Mouse (Mus musculus) liver, adult 2 months (tissue): ENCODE measurements around the gene Olfr6. TPM values are rescaled to one million over a fixed set of nuclear protein-coding genes. Genes with fewer than 3 reads are reported as not detected.

Experiments used
- DNase-seq: peaks from one replicate; pipeline ENCODE4 v3.0.0-alpha.2; 2011; ENCODE audit warnings: low read depth, low spot score; ENCODE audit errors: extremely low read depth
- H3K27ac ChIP-seq: fragments of 200-500 bp; replicated peaks from 2 replicates; pipeline ENCODE4 v1.5.1; 2012; ENCODE audit warnings: low read depth, mild to moderate bottlenecking, control low read depth, inconsistent platforms, low read length; ENCODE audit not compliant: insufficient read depth
- H3K27me3 ChIP-seq: fragments of 200-500 bp; 2 replicates; pipeline ENCODE4 v1.6.1; 2012; ENCODE audit warnings: mild to moderate bottlenecking, moderate library complexity, low read length, inconsistent platforms; ENCODE audit not compliant: control insufficient read depth, insufficient read depth
- H3K36me3 ChIP-seq: fragments of 200-500 bp; 2 replicates; pipeline ENCODE4 v1.6.1; 2012; ENCODE audit warnings: low read length, inconsistent platforms; ENCODE audit not compliant: control insufficient read depth, insufficient read depth
- H3K4me1 ChIP-seq: fragments of 200-500 bp; 2 replicates; pipeline ENCODE4 v1.6.1; 2011; ENCODE audit warnings: low read length; ENCODE audit not compliant: control insufficient read depth, insufficient read depth
- H3K4me3 ChIP-seq: fragments of 200-500 bp; 2 replicates; pipeline ENCODE4 v1.5.1; 2011; ENCODE audit warnings: low read depth, mild to moderate bottlenecking, control low read depth, low read length, moderate library complexity; ENCODE audit not compliant: insufficient read depth
- H3K79me2 ChIP-seq: fragments of 200-500 bp; 2 replicates; pipeline ENCODE4 v1.6.1; 2012; ENCODE audit warnings: inconsistent platforms, mild to moderate bottlenecking, low read length, moderate library complexity; ENCODE audit not compliant: control insufficient read depth, insufficient read depth
- H3K9ac ChIP-seq: fragments of 200-500 bp; 2 replicates; pipeline ENCODE4 v1.6.1; 2012; ENCODE audit warnings: low read depth, mild to moderate bottlenecking, control low read depth, inconsistent platforms, low read length
- CTCF ChIP-seq: fragments of 200-500 bp; IDR thresholded peaks from 2 replicates; pipeline ENCODE4 v1.5.1; 2011; ENCODE audit warnings: low read depth, low read length, control low read depth
- POLR2A ChIP-seq: fragments of 200-500 bp; IDR thresholded peaks from 2 replicates; pipeline ENCODE4 v1.6.1; 2011; ENCODE audit warnings: low read length, control low read depth; ENCODE audit not compliant: insufficient read depth; ENCODE audit errors: extremely low read depth
- WGBS: fragments of 180-500 bp; shearing (Covaris S2); methylation state at CpG from one replicate; pipeline ENCODE4 v1.1.7; 2018; 5-methylcytosine and 5-hydroxymethylcytosine counted together
- polyA plus RNA-seq: library from polyadenylated mRNA; depleted of rRNA; stranded (reverse); fragments of >200 nt; gene quantifications from 2 replicates; pipeline ENCODE4 v1.2.3, GENCODE M21; 2012; rRNA removed
- total RNA-seq: library from RNA; depleted of rRNA; stranded (reverse); fragments of >200 nt; gene quantifications from 2 replicates; pipeline ENCODE4 v1.2.3, GENCODE M21; 2014; rRNA removed

The Olfr6 gene
- not detected in 2 replicates for total RNA-seq
- polyA plus RNA-seq = not detected in 2 replicates

GRCm38 (mm10) chr7:106963837-106964236, at the start of gene Olfr6:
Gene Olfr6 (minus strand): TSS chr7:106963937.
- H3K27me3 ChIP-seq = no peaks in the 10 kb centered on the region
- 75% methylated on average over 1 of the region's 1 CpGs for WGBS
- no peak within 1 kb of the TSS for H3K9ac ChIP-seq
- no peak within 1 kb of the TSS for H3K4me3 ChIP-seq
- DNase-seq = no peak
- H3K79me2 ChIP-seq = no peaks in the 10 kb centered on the region
- no peaks in the 10 kb centered on the region for H3K4me1 ChIP-seq
- TF ChIP-seq CTCF (no peak), POLR2A (no peak)
- no peak within 1 kb of the TSS for H3K27ac ChIP-seq
- H3K36me3 ChIP-seq = no peaks in the 10 kb centered on the region

- Histone ChIP-seq H3K4me1 (no peaks in the 10 kb centered on the region), H3K27ac (no peak within 1 kb of the TSS), H3K36me3 (no peaks in the 10 kb centered on the region), H3K9ac (no peak within 1 kb of the TSS), H3K27me3 (no peaks in the 10 kb centered on the region), H3K79me2 (no peaks in the 10 kb centered on the region), H3K4me3 (no peak within 1 kb of the TSS)
- no peak for DNase-seq
- TF ChIP-seq POLR2A = no peak
- WGBS = 35% methylated on average over 1 of the region's 1 CpGs
Measured at GRCm38 (mm10) chr7:107005972-107006371, 42.2 kb upstream of the Olfr6 start, which contains the start of gene Olfr2. Gene Olfr2 (minus strand): TSS chr7:107006072.

DNA sequence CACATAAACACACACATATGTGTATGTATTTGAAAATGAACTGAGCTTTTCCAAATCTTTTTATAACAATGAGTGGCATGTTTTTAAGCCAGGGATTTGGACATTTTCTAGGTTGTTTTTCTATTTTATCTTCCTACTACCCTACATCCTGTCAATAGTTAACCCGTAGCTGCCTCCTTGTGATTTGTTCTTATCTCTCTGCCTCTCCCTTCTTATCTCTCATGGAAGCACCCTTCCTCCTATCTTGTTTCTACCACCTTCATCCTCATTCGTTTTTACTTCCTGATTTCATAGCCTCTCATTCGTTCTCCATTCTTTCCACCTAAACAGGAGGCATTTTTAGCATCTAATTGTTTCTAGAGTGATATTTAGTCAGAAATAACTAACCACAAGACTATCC, 40.4 kb upstream of the Olfr6 start:
- TF ChIP-seq POLR2A = no peak
- no peak for TF ChIP-seq CTCF
- H3K9ac ChIP-seq = no peak overlapping the region
- H3K36me3 ChIP-seq = no peaks in the 10 kb centered on the region
- H3K4me3 ChIP-seq = no peak overlapping the region
- no peak for DNase-seq
- WGBS = 17% methylated on average over 3 of the region's 3 CpGs
- H3K4me1 ChIP-seq = no peaks in the 10 kb centered on the region
- no peaks in the 10 kb centered on the region for H3K27me3 ChIP-seq
- no peaks in the 10 kb centered on the region for H3K79me2 ChIP-seq
- H3K27ac ChIP-seq = no peak overlapping the region

- peak; percentile 75 for DNase-seq
- H3K4me3 ChIP-seq = no peak overlapping the region
- 57% methylated on average over 7 of the region's 7 CpGs for WGBS
- no peak for TF ChIP-seq CTCF
- TF ChIP-seq POLR2A = no peak
- no peaks in the 10 kb centered on the region for H3K79me2 ChIP-seq
- H3K9ac ChIP-seq = no peak overlapping the region
- H3K36me3 ChIP-seq = no peaks in the 10 kb centered on the region
- H3K4me1 ChIP-seq = no peaks in the 10 kb centered on the region
- H3K27me3 ChIP-seq = no peaks in the 10 kb centered on the region
- no peak overlapping the region for H3K27ac ChIP-seq
Measured at GRCm38 (mm10) chr7:107000798-107001197, 37.1 kb upstream of the Olfr6 start.

DNA sequence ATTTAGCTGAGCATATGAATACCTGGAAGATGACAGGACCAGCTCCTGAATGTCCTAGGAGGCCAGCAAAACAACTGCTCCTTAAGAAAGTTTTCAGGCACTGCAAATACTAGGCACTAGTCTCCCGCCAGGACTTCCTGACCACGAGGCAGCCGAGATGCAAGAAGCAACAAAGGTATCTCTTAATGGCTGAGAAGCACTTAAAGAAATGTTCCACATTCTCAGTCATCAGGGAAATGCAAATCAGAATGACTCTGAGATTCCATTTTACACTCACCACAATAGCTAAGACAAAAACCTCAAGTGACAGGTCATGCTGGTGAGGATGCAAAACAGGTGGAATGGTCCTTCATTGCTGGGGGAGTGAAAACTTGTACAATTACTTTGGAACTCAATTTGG, 21.5 kb upstream of the Olfr6 start:
- no peak overlapping the region for H3K9ac ChIP-seq
- H3K4me1 ChIP-seq = no peaks in the 10 kb centered on the region
- no peak overlapping the region for H3K4me3 ChIP-seq
- no peaks in the 10 kb centered on the region for H3K79me2 ChIP-seq
- no peaks in the 10 kb centered on the region for H3K36me3 ChIP-seq
- H3K27ac ChIP-seq = no peak overlapping the region
- no peak for DNase-seq
- WGBS = 88% methylated on average over 3 of the region's 3 CpGs
- no peaks in the 10 kb centered on the region for H3K27me3 ChIP-seq
- no peak for TF ChIP-seq CTCF
- TF ChIP-seq POLR2A = no peak

DNA sequence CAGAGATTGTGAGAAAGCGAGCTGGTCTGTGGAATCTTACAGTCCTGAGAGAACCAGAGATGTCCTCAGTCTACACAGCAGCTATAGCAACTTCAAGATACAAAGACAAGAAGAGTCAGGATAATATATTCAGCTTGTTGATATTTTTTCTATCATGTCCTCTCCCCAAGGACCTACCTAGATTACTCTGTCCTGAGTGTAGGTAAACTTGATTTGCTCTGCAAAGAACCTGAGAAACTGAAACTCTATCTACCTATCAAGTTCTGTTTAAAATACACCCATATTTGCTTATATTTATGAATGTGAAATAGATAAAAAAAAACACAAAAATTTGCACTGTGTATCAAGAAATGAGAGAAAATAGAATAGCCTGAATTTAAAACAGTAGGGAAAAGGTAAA, 11.6 kb upstream of the Olfr6 start, which contains the start of gene Olfr711:
Olfr711 (minus strand) TSS at position 101 of the 400 bp plus-strand sequence.
- Histone ChIP-seq H3K27ac (no peak within 1 kb of the TSS), H3K79me2 (no peaks in the 10 kb centered on the region), H3K36me3 (no peaks in the 10 kb centered on the region), H3K4me1 (no peaks in the 10 kb centered on the region), H3K4me3 (no peak within 1 kb of the TSS), H3K9ac (no peak within 1 kb of the TSS), H3K27me3 (no peaks in the 10 kb centered on the region)
- WGBS = 44% methylated on average over 1 of the region's 1 CpGs
- no peak for DNase-seq
- TF ChIP-seq CTCF (no peak), POLR2A (no peak)
